Mouse (Mus musculus): ENCODE results near the gene Ppp3ca. TPM values are rescaled to one million over a fixed set of nuclear protein-coding genes. Genes with fewer than 3 reads are reported as not detected.

Gene Ppp3ca
- polyA plus RNA-seq, 1 experiment from 2014 or later = 10.7 TPM

DNA sequence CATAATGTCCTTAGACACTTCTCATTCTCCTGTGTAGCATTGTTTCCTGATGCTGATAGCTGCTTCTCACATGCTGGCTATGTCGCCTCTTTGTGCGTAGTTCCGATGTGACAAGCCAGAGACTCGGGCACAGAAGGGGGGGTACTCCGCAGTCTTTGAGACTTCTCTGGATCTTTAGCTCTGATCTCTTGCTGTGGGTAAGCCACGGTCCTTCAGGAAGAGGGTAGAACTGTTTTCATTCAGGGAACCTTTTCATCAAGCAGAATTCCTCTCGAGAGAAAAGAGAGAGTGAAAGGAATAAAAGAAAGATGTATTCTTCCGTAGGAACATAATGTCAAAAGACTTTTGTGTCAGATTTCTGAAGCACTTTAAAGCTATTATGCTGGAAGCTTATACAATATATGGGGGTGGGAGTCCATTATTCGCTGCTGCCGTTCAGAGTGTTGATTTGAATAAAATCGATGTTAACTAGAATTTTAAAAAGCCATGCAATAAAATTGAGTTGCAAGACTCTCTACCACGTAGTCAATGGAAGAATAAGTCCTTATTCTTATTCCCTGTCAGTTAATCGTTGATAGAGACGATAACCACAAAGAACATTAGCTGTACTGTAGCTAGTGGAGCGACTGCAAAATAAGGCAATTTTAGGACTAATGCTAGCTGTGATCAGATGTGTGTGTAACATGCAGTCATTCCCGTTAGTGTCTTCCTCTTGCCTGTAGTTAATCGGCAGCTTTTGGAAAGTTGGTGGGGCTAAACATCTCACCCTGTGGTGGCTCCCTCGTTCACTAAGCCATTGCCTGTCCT is 223.9 kb downstream of the Ppp3ca start:
- no peak overlapping the region for H3K4me3 ChIP-seq (replicated peaks)
- H3K27me3 ChIP-seq = no peaks in the 10 kb centered on the region
- WGBS (ENCODE audit: insufficient replicate concordance) = 75% methylated on average over 18 of the region's 18 CpGs
- H3K4me1 ChIP-seq (replicated peaks) = no peaks in the 10 kb centered on the region
- H3K36me3 ChIP-seq (replicated peaks) = 0 out of 2 replicates have a peak, but pooled peaks cover 3% of the 10 kb centered on the region
- no peak overlapping the region for H3K27ac ChIP-seq (replicated peaks)
- no peaks in the 10 kb centered on the region for H3K9me3 ChIP-seq (replicated peaks)
- H3K9ac ChIP-seq = no peak overlapping the region
- no peak for ATAC-seq (ENCODE audit: insufficient read depth)
- H3K4me2 ChIP-seq = no peak overlapping the region

DNA sequence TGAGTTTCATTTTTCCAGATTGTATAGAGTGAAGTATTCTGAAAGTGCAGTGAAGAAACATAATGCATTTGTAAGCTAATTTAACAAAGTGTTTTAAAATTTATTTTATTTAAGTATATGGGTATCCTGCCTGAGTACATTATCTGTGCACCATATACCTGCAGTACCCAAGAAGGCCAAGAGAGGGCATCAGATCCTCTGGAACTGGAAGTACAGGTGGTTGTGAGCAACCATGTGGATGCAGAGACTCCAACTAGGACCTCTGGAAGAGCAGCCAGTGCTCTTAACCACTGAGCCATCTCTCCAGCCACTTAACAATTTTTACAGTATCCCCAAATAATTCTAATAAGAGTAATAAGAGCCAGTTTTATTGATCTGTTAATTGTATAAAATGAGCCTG is 225.6 kb downstream of the Ppp3ca start:
- Histone ChIP-seq H3K9me3 (replicated peaks) (no peaks in the 10 kb centered on the region), H3K4me3 (replicated peaks) (no peak overlapping the region), H3K4me2 (no peak overlapping the region), H3K27me3 (no peaks in the 10 kb centered on the region), H3K27ac (replicated peaks) (no peak overlapping the region), H3K36me3 (replicated peaks) (0 out of 2 replicates have a peak, but pooled peaks cover 3% of the 10 kb centered on the region), H3K9ac (no peak overlapping the region), H3K4me1 (replicated peaks) (no peaks in the 10 kb centered on the region)
- no peak for ATAC-seq (ENCODE audit: insufficient read depth)

DNA sequence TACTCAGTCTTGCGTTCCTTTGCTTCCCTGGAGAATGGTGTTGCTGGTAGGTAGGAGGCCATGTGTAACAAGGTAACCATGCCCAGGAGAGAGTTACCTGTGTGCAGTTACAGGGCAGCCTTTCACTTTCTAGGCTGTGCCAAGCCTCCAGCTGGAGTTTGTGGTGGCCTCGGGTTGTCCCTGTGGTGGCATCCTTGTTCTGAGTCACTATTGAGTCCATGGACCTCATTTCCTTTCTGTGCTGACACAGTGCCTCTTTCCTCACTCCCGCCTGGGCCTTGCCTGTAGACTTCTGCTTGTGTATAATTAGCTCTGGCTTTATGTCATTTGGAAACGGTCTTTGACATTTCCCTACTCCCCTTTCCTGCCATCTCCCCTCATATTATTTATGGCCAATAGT is 226.4 kb downstream of the Ppp3ca start:
- no peak for ATAC-seq (ENCODE audit: insufficient read depth)
- Histone ChIP-seq H3K27ac (replicated peaks) (no peak overlapping the region), H3K36me3 (replicated peaks) (0 out of 2 replicates have a peak, but pooled peaks cover 3% of the 10 kb centered on the region), H3K4me1 (replicated peaks) (no peaks in the 10 kb centered on the region), H3K9ac (no peak overlapping the region), H3K4me3 (replicated peaks) (no peak overlapping the region), H3K9me3 (replicated peaks) (no peaks in the 10 kb centered on the region), H3K4me2 (no peak overlapping the region), H3K27me3 (no peaks in the 10 kb centered on the region)
- whole genome bisulfite sequencing (ENCODE audit: insufficient replicate concordance) = 64% methylated on average over 4 of the region's 4 CpGs

DNA sequence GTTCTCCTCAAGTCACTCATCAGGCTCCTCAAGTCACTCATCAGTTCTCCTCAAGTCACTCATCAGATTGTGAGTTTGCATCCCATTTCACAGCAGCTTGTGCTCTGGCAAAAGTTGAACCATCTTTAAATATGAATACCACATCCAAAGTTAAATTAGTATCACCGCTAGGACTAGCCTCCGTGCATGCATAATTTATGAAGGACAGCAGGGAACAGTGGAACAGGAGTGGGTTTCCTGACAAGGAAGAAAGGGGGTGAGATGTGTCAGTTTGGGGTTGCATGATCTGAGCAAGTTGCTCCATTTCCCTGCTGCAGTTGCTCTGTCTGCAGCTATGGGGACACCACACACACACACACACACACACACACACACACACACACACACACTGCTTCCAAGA is 229.8 kb downstream of the Ppp3ca start:
- Histone ChIP-seq H3K4me3 (replicated peaks) (no peak overlapping the region), H3K4me1 (replicated peaks) (no peaks in the 10 kb centered on the region), H3K27ac (replicated peaks) (no peak overlapping the region), H3K27me3 (no peaks in the 10 kb centered on the region), H3K36me3 (replicated peaks) (peaks cover 8% of the 10 kb centered on the region; the same call in 1 of the 2 replicates), H3K9ac (no peak overlapping the region), H3K9me3 (replicated peaks) (no peaks in the 10 kb centered on the region), H3K4me2 (no peak overlapping the region)
- no peak for ATAC-seq (ENCODE audit: insufficient read depth)
- WGBS (ENCODE audit: insufficient replicate concordance) = 79% methylated on average over 2 of the region's 2 CpGs

DNA sequence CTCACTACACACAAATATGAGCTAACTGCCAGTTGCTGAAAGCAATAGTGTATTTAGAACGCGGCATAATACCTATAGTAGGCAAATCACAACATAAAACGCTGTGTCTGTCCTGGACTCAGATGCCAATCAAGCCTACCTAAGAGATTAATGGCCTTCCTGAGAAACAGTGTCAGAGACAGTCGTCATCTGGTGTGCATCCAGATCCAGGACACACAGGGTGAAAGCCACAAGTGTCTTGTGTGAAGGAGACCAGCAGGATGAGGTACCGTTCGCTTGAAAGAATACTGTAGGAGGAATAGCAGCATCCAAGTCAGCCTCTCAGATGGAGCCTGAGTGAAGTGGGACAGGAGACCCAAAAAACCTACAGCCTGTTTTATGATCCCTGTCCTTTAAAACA is 231.1 kb downstream of the Ppp3ca start:
- Histone ChIP-seq H3K4me2 (no peak overlapping the region), H3K4me3 (replicated peaks) (no peak overlapping the region), H3K9me3 (replicated peaks) (no peaks in the 10 kb centered on the region), H3K36me3 (replicated peaks) (peaks cover 7% of the 10 kb centered on the region; the same call in 1 of the 2 replicates), H3K9ac (no peak overlapping the region), H3K27me3 (no peaks in the 10 kb centered on the region), H3K27ac (replicated peaks) (no peak overlapping the region), H3K4me1 (replicated peaks) (no peaks in the 10 kb centered on the region)
- ATAC-seq (ENCODE audit: insufficient read depth) = no peak
- 72% methylated on average over 6 of the region's 6 CpGs for WGBS (ENCODE audit: insufficient replicate concordance)

DNA sequence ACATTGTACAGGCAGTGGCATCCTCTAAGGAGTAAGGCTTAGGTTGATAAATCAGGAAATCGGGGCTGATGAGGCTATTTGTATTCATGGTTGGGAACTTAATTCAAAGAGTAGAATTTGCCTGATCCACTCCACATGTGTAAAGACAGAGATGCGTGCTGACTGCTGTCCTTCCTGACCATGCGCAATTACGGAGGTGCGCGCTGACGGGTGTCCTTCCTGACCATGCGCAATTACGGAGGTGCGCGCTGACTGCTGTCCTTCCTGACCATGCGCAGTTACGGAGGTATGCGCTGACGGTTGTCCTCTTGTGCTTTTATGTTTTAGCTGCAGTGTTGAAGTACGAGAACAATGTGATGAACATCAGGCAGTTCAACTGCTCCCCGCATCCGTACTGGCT is 232.9 kb downstream of the Ppp3ca start:
- no peak for ATAC-seq (ENCODE audit: insufficient read depth)
- no peaks in the 10 kb centered on the region for H3K4me1 ChIP-seq (replicated peaks)
- no peak overlapping the region for H3K4me2 ChIP-seq
- H3K27ac ChIP-seq (replicated peaks) = no peak overlapping the region
- H3K9ac ChIP-seq = no peak overlapping the region
- WGBS (ENCODE audit: insufficient replicate concordance) = 89% methylated on average over 18 of the region's 18 CpGs
- no peaks in the 10 kb centered on the region for H3K9me3 ChIP-seq (replicated peaks)
- H3K27me3 ChIP-seq = no peaks in the 10 kb centered on the region
- peaks cover 7% of the 10 kb centered on the region; the same call in 1 of the 2 replicates for H3K36me3 ChIP-seq (replicated peaks)
- no peak overlapping the region for H3K4me3 ChIP-seq (replicated peaks)

DNA sequence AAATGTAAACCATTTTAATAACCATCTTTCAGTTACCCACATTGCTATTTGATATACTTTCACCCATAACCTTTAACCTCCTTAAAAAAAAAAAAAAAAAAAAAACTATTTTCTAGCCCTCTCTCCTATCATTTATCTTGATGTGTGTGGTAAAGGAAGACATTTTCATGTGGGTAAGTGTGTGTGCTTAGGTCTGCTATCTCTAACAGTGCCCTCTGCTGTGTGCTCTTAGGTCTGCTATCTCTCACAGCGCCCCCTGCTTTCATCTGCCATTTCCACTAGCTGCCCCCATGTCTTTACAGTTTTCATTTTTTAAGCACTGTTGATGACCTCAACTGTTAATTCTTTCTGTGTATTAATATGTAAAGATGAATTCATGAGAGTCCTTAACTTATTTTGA is 235.7 kb downstream of the Ppp3ca start:
- no peaks in the 10 kb centered on the region for H3K27me3 ChIP-seq
- H3K9ac ChIP-seq = no peak overlapping the region
- 60% methylated on average over 1 of the region's 1 CpGs for WGBS (ENCODE audit: insufficient replicate concordance)
- H3K36me3 ChIP-seq (replicated peaks) = peaks cover 7% of the 10 kb centered on the region; the same call in 1 of the 2 replicates
- H3K4me2 ChIP-seq = no peak overlapping the region
- no peaks in the 10 kb centered on the region for H3K4me1 ChIP-seq (replicated peaks)
- no peaks in the 10 kb centered on the region for H3K9me3 ChIP-seq (replicated peaks)
- H3K4me3 ChIP-seq (replicated peaks) = no peak overlapping the region
- H3K27ac ChIP-seq (replicated peaks) = no peak overlapping the region
- no peak for ATAC-seq (ENCODE audit: insufficient read depth)

DNA sequence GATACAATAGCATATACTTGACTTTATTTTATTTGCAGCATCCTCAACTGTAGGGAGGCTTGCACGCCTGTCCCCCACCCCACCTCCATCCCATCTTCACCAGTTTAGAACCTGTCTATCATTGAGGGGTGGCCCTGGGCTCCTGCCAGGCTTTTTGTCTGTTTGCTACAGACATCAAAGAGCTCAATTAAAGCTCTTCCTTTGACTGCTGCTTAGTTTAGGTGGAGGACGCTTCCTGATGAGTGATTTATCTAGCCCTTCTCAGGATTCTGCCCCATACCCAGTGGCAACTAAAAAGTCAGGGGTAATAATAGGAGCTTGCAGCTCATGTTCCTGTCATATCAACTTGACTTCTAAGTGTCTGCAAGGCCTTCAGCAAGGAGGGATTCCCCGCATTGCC is 239.6 kb downstream of the Ppp3ca start:
- no peak overlapping the region for H3K9ac ChIP-seq
- H3K4me2 ChIP-seq = no peak overlapping the region
- H3K27ac ChIP-seq (replicated peaks) = no peak overlapping the region
- H3K4me1 ChIP-seq (replicated peaks) = no peaks in the 10 kb centered on the region
- H3K27me3 ChIP-seq = no peaks in the 10 kb centered on the region
- 0 out of 2 replicates have a peak, but pooled peaks cover 2% of the 10 kb centered on the region for H3K36me3 ChIP-seq (replicated peaks)
- H3K9me3 ChIP-seq (replicated peaks) = no peaks in the 10 kb centered on the region
- WGBS (ENCODE audit: insufficient replicate concordance) = 78% methylated on average over 3 of the region's 3 CpGs
- H3K4me3 ChIP-seq (replicated peaks) = no peak overlapping the region
- ATAC-seq (ENCODE audit: insufficient read depth) = no peak

DNA sequence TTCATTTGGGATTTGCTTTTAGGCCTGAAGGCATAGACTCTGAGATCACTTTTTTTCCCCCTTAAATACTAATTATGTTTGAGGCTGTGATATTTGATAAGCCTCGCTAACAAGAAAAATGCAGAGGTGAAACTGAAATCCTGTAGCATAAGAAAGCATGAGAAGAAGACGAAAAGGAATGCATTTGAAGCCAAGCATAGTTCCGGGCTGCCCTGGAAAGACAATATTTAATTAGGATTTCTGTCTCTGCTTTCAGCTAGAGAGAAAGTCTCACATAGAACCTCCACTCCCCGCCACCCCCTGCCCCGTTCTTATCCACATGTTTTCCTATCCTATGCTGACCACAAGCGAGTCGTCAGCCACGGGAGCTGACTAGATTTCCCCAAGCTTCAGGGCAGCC is 241.4 kb downstream of the Ppp3ca start:
- ATAC-seq (ENCODE audit: insufficient read depth) = no peak
- Histone ChIP-seq H3K4me3 (replicated peaks) (no peak overlapping the region), H3K9ac (no peak overlapping the region), H3K9me3 (replicated peaks) (no peaks in the 10 kb centered on the region), H3K4me1 (replicated peaks) (no peaks in the 10 kb centered on the region), H3K4me2 (no peak overlapping the region), H3K27ac (replicated peaks) (no peak overlapping the region), H3K36me3 (replicated peaks) (no peaks in the 10 kb centered on the region), H3K27me3 (no peaks in the 10 kb centered on the region)
- WGBS (ENCODE audit: insufficient replicate concordance) = 73% methylated on average over 8 of the region's 8 CpGs

DNA sequence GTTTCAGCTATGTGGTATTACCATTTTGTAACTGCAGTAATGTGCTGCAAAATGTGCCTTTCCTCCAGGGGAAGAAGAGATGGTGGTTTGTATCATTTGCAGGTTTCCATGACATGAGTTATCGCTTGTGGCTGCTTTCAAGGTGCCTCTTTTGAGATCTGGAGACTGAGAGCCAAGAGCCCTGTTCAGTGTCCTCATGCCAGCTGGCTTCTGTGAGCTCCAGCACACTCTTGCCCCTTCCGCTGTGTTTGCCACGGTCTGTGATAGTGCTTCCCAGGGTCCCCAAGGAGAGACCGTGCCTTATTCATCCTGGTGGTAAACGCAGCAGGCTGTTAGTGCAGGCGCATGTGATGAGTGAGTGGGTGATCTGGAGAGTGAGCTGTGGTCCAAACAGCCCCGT is 247.2 kb downstream of the Ppp3ca start:
- Histone ChIP-seq H3K27me3 (no peaks in the 10 kb centered on the region), H3K4me2 (no peak overlapping the region), H3K36me3 (replicated peaks) (no peaks in the 10 kb centered on the region), H3K27ac (replicated peaks) (no peak overlapping the region), H3K4me3 (replicated peaks) (no peak overlapping the region), H3K9me3 (replicated peaks) (no peaks in the 10 kb centered on the region), H3K9ac (no peak overlapping the region), H3K4me1 (replicated peaks) (no peaks in the 10 kb centered on the region)
- WGBS (ENCODE audit: insufficient replicate concordance) = 72% methylated on average over 7 of the region's 7 CpGs
- ATAC-seq (ENCODE audit: insufficient read depth) = no peak

DNA sequence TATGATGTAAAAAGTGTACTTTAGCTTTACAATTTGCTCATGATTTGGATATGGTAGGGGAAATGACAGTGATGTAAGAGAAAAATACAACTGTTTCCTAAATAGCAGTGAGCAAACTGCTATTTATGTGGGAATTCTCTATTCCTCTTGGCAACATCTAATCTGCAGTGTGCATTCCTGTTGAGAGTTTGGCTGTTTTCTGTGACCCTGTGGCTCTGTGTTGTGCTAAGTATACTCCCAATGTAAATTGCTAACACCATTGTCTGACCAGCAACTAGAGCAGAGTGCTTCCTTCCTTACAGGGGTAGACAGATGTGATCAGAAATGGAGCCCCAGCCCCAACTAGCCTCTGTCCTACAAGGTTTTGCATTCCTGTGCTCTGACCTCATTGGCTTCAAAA is 263.1 kb downstream of the Ppp3ca start:
- no peak for ATAC-seq (ENCODE audit: insufficient read depth)
- Histone ChIP-seq H3K4me2 (no peak overlapping the region), H3K27ac (replicated peaks) (no peak overlapping the region)

More for the DNA sequence above, 263.1 kb downstream of the Ppp3ca start:
- H3K9ac ChIP-seq = no peak overlapping the region
- no peak overlapping the region for H3K4me3 ChIP-seq (replicated peaks)
- H3K4me1 ChIP-seq (replicated peaks) = no peaks in the 10 kb centered on the region
- H3K36me3 ChIP-seq (replicated peaks) = peaks cover 5% of the 10 kb centered on the region
- H3K9me3 ChIP-seq (replicated peaks) = no peaks in the 10 kb centered on the region
- no peaks in the 10 kb centered on the region for H3K27me3 ChIP-seq
